Mouse (Mus musculus) right cerebral cortex, postnatal 10 days (tissue): Measurements from ENCODE around the gene Stard3.

Experiments used
- DNase-seq, 2 experiments: peaks; one replicate each; pipeline ENCODE4 v3.0.0; 2021; ENCODE audit warnings: low spot score in 2 of 2

Gene Stard3

GRCm38 (mm10) chr11:98395041-98395440 lies 36.9 kb downstream of the Stard3 start:
- DNase-seq, result no peak

GRCm38 (mm10) chr11:98397946-98398345 lies 39.8 kb downstream of the Stard3 start:
- DNase-seq, result peak in 1 of 2 experiments; percentile 25

GRCm38 (mm10) chr11:98400161-98400726 lies 42.1 kb downstream of the Stard3 start, which contains the start of gene Pgap3:
TSS of gene Pgap3 (minus strand) at chr11:98400490.
- DNase-seq, result peak; percentile 94

- DNase-seq, result no peak
Observed at GRCm38 (mm10) chr11:98400816-98401215, 42.6 kb downstream of the Stard3 start.

- DNase-seq, result no peak
Observed at GRCm38 (mm10) chr11:98406621-98407020, 48.5 kb downstream of the Stard3 start.

GRCm38 (mm10) chr11:98408872-98409271 lies 50.7 kb downstream of the Stard3 start:
- no peak for DNase-seq

DNA sequence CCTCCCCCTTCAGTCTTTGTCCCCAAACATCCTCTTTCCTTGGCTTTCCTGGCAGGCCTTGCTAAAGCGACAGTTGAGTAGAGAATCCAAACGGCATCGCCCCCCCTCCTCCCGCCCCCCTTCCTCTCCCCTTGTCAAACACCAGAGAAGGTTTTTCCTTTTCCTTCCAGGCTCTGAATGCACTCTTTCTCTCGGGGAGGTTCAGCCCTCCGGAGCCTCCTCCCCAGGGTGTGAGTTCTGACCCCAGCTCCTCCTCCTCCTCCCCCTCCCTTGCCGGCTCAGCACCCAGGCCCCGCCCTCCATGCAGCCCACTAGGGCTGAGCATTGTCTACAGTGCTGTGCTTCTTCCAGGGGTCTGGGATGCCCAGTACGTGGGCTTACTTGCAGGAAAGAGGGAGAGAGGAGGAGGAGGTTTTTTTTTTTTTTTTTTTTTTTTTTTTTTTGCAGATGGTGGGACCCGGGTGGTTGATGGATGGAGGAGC lies 51.2 kb downstream of the Stard3 start:
- no peak for DNase-seq

- peak in 1 of 2 experiments; percentile 61 for DNase-seq
Observed at GRCm38 (mm10) chr11:98412273-98412796, 54.2 kb downstream of the Stard3 start, which contains the start of gene Erbb2. TSS of gene Erbb2 (plus strand) at chr11:98412470.

GRCm38 (mm10) chr11:98412797-98413301 lies 54.7 kb downstream of the Stard3 start:
- DNase-seq, result no peak

DNA sequence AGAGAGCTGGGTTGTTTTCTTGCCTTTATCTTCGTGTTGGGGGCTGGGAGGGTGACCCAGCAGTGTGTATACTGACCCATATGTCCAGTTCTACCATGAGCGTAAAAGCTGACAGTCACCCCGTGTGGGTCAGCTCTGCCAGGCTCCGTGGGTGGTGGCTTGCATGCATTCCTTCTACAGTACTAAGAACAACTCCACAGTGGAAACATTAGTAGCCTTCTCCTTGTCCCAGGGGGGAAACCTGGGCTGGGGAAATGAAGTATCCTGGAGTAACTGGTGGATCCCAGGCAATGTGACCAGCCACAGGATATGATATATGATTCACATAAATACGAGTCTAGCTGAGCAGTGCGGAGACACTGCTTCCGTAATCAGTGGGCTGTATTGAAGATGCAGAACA lies 55.6 kb downstream of the Stard3 start:
- no peak for DNase-seq

- DNase-seq, result no peak
Observed at GRCm38 (mm10) chr11:98414162-98414561, 56.0 kb downstream of the Stard3 start.

DNA sequence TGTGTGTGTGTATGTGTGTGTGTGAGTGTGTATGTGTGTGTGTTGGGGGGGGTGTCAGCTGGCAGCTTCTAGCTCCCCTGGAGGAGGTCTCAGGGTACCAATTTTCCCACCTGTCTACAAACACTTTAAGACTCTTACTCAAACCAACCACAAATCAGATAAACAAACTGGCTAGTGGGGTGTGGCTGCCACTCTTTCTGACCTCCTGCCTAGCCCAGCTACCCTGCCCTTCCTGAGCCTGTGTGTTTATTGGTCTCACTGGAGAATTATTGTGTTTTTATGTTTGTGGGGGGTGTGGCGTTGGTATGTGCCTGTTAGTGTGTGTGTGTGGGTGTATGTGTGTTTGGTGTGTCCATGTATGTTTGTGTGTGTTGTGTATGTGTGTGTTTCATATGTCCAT lies 58.9 kb downstream of the Stard3 start:
- DNase-seq, result no peak

- DNase-seq, result no peak
Observed at GRCm38 (mm10) chr11:98418273-98418672, 60.1 kb downstream of the Stard3 start.

DNA sequence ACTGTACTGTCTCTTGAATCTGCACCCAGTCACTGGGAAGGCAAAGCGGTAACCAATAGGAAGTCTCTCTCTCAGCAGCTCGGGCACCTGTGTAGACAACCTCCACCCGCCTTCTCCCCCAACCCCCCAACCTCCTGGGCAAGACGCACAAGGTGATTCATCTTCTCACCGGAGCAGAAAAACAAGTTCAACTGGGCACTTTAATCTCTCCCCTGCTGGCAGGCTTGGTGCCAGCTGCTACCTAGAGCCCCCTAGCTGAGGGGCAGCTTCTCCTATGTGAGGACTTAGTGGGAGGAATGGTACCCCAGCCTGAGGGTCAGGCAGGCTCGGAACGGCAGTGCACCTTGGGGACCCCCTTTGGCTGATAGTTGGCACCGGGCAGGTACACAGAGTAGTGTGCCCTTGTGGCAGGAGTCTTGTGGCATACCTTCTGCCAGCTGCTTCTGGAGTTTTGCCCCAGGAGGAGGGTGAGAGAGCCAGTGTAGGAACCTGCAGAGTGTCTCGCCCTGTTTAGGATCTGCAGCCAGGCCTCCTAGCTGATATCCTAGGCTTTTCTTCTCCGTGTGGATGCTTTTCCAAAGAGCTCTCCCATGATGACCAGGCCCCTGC lies 60.9 kb downstream of the Stard3 start:
- DNase-seq, result no peak

- no peak for DNase-seq
Observed at GRCm38 (mm10) chr11:98426592-98426991, 68.4 kb downstream of the Stard3 start.

DNA sequence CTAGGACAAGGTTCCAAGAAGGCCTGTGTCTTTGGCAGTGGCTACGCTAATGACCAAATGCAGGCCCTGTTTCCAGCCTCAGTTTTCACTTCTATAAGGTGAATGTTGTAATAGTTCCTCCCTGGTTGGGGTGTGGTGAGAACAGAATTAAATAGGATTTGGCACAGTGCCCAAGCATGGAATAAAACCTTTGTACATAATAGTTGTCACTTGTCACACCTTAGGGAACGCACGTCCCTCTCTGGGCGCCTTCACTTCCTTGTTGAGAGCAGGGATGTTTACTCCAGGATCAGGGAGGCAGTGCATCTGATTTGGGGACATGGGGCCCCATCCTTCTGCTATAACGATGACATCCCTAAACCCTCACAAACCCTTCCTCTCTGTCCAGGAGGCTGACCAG lies 70.3 kb downstream of the Stard3 start:
- DNase-seq, result no peak
